Mouse (Mus musculus): Measurements from ENCODE around the gene Spryd4. TPM values are rescaled to one million over a fixed set of nuclear protein-coding genes. Genes with fewer than 3 reads are reported as not detected.

Spryd4 gene
- total RNA-seq, 2 experiments from 2014 or later, result 39.3 to 40.6 TPM

Other genes starting within 250 kb of the Spryd4 start
- gene Hsd17b6, start 204.2 kb downstream of the Spryd4 start, total RNA-seq (2021), result not detected
- gene Prim1, start 196.6 kb downstream of the Spryd4 start, total RNA-seq (2021), result 1 to 10 TPM; 2.1 to 2.7 TPM
- gene Naca, start 176.2 kb downstream of the Spryd4 start, total RNA-seq (2021), result 100 to 1,000 TPM; 402 to 437 TPM
- 10 to 100 TPM; 54.4 to 60.8 TPM for gene Ptges3, start 152.9 kb downstream of the Spryd4 start, total RNA-seq (2021)
- 1,000 to 10,000 TPM; 3,648 to 4,448 TPM for gene Atp5b, start 128.5 kb downstream of the Spryd4 start, total RNA-seq (2021)
- 10 to 100 TPM; 15.2 to 15.6 TPM for gene Baz2a, start 120.2 kb downstream of the Spryd4 start, total RNA-seq (2021)
- 10 to 100 TPM; 55.2 to 57.9 TPM for gene Rbms2, start 31.5 kb downstream of the Spryd4 start, total RNA-seq (2021)
- gene Gls2, start 17.4 kb downstream of the Spryd4 start, total RNA-seq (2021), result 1 to 10 TPM in 1 of 2 experiments, under 1 TPM in 1; 0.88 to 1.1 TPM
- not detected for gene Mip, start 14.0 kb upstream of the Spryd4 start, total RNA-seq (2021)
- 1 to 10 TPM; 3.9 to 5.1 TPM for gene Timeless, start 20.3 kb upstream of the Spryd4 start, total RNA-seq (2021)
- not detected for gene Apon, start 42.3 kb upstream of the Spryd4 start, total RNA-seq (2021)
- not detected for gene Apof, start 56.9 kb upstream of the Spryd4 start, total RNA-seq (2021)
- gene Stat2, start 58.8 kb upstream of the Spryd4 start, total RNA-seq (2021), result 1 to 10 TPM; 3.6 to 4.5 TPM
- gene Il23a, start 86.9 kb upstream of the Spryd4 start, total RNA-seq (2021), result not detected
- 1 to 10 TPM; 7.4 to 8.2 TPM for gene Pan2, start 91.5 kb upstream of the Spryd4 start, total RNA-seq (2021)
- gene Cnpy2, start 110.7 kb upstream of the Spryd4 start, total RNA-seq (2021), result 10 to 100 TPM; 47.2 to 55.8 TPM
- 100 to 1,000 TPM; 571 to 668 TPM for gene Cs, start 125.9 kb upstream of the Spryd4 start, total RNA-seq (2021)
- 100 to 1,000 TPM; 257 to 331 TPM for gene Coq10a, start 157.2 kb upstream of the Spryd4 start, total RNA-seq (2021)
- gene Ankrd52, start 165.3 kb upstream of the Spryd4 start, total RNA-seq (2021), result 10 to 100 TPM; 53.7 to 54.8 TPM
- gene Slc39a5, start 189.4 kb upstream of the Spryd4 start, total RNA-seq (2021), result not detected
- gene Nabp2, start 199.7 kb upstream of the Spryd4 start, total RNA-seq (2021), result 10 to 100 TPM; 48.2 to 51.8 TPM
- 10 to 100 TPM; 12.9 to 13.0 TPM for gene Rnf41, start 199.8 kb upstream of the Spryd4 start, total RNA-seq (2021)
- gene Smarcc2, start 247.4 kb upstream of the Spryd4 start, total RNA-seq (2021), result 10 to 100 TPM; 43.4 to 44.6 TPM